Comparison of ENCODE assay signal across 8 mouse cellular contexts in the genomic region with DNA sequence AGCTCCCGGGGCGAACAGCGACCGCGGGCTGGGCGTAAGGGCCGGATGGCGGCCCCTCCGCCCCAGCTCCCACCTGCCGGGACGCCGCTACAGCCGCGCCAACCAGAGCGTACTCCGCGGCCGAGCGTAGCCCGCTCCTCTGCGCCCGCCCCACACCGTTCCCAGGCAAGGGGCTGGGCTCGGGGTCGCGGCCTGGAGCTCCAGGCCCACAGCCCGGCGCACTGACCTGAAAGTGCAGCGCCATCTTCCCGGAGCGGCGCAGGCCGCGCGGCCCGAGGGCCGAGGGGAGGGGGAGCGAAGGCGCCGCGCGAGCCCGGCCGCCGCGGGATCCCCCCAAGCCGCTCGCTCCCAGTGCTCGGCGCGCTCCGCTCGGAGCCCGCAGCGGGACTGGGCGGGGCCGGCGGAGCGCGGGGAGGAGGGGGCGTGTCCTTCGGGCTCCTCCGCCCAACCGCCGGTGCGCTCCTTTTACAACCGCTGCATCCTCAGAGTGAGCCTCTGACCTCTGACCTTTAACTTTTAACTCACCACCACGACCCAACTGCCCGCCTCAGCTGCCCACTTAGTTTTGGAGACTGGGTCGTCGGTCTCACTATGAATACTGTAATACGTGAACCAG. TPM values are rescaled to one million over a fixed set of nuclear protein-coding genes. Genes with fewer than 3 reads are reported as not detected.
DNase-seq lines count a peak whose midpoint lies in the region; ATAC-seq lines count a peak whose summit lies in the region.

A gene (minus strand): TSS at position 371 of the 616 bp plus-strand sequence.

- peak within 1 kb of the TSS; percentile 88 for H3K9ac ChIP-seq in forebrain, embryonic 15.5 days (replicated peaks)
- peak within 1 kb of the TSS; percentile 91 for H3K9ac ChIP-seq in hindbrain, embryonic 14.5 days

- no peaks in the 10 kb centered on the region for H3K9me3 ChIP-seq in forebrain, embryonic 15.5 days
- no peaks in the 10 kb centered on the region for H3K9me3 ChIP-seq in hindbrain, embryonic 14.5 days (ENCODE audit: control insufficient read depth, low read length)

- no peaks in the 10 kb centered on the region for H3K27me3 ChIP-seq in forebrain, embryonic 15.5 days
- H3K27me3 ChIP-seq in hindbrain, embryonic 14.5 days (ENCODE audit: control insufficient read depth, insufficient read depth, low read length), result no peaks in the 10 kb centered on the region

- H3K4me1 ChIP-seq in forebrain, embryonic 15.5 days, result 0 out of 2 replicates have a peak, but pooled peaks cover 3% of the 10 kb centered on the region
- H3K4me1 ChIP-seq in hindbrain, embryonic 14.5 days (replicated peaks; ENCODE audit: control insufficient read depth, insufficient read depth, low read length), result peaks cover 6% of the 10 kb centered on the region

- peak within 1 kb of the TSS; percentile 89 for H3K4me3 ChIP-seq in forebrain, embryonic 15.5 days
- peak within 1 kb of the TSS; percentile 93 for H3K4me3 ChIP-seq in hindbrain, embryonic 14.5 days (replicated peaks; ENCODE audit: low read length)

- DNase-seq in ZHBTc4 (ENCODE audit: low read depth, low spot score), result peak; percentile 93
- DNase-seq in cerebellum, adult 18-20 months, result peak; percentile 65 to 74
- DNase-seq in hindbrain, embryonic 14.5 days (ENCODE audit: low spot score), result peak; percentile 63
- peak; percentile 4 to 8 for DNase-seq in left cerebral cortex, adult 8-10 months (ENCODE audit: low spot score in 2 of 2)
- DNase-seq in lung, postnatal 4 days, result peak; percentile 60 to 67
- DNase-seq in right cerebral cortex, postnatal 10 days (ENCODE audit: low spot score in 2 of 2), result peak; percentile 57 to 60

- H3K36me3 ChIP-seq in forebrain, embryonic 15.5 days, result no peaks in the 10 kb centered on the region
- no peaks in the 10 kb centered on the region for H3K36me3 ChIP-seq in hindbrain, embryonic 14.5 days (replicated peaks; ENCODE audit: control insufficient read depth, insufficient read depth)

- 2% methylated on average over 72 of the region's 72 CpGs for WGBS in forebrain, embryonic 15.5 days
- WGBS in hindbrain, embryonic 14.5 days, result 2% methylated on average over 57 of the region's 72 CpGs

- peak within 1 kb of the TSS; percentile 64 for H3K4me2 ChIP-seq in forebrain, embryonic 15.5 days (replicated peaks)
- peak within 1 kb of the TSS; percentile 67 for H3K4me2 ChIP-seq in hindbrain, embryonic 14.5 days (replicated peaks)

- peak; percentile 93 for ATAC-seq in forebrain, embryonic 15.5 days (replicated peaks)
- peak; percentile 88 for ATAC-seq in hindbrain, embryonic 14.5 days (ENCODE audit: low FRiP score)
- ATAC-seq in activated CD4-positive, CD25-positive, alpha-beta regulatory T cell, adult 4 months, result no peak

- peak within 1 kb of the TSS; percentile 86 for H3K27ac ChIP-seq in forebrain, embryonic 15.5 days (replicated peaks)
- peak within 1 kb of the TSS; percentile 89 for H3K27ac ChIP-seq in hindbrain, embryonic 14.5 days

RNA-seq across cellular contexts. Expression of the gene that starts here (rescaled TPM):
- 7.3 and 9.5 TPM in 2 replicates for polyA plus RNA-seq in forebrain, embryonic 15.5 days (2015; fragmentation: Nextera tagmentation; extraction: Ambion mirVana)
- 10.6 and 11.0 TPM in 2 replicates for polyA plus RNA-seq in hindbrain, embryonic 14.5 days (2014; fragmentation: Nextera tagmentation; extraction: Ambion mirVana)
- total RNA-seq in left cerebral cortex, adult 8-10 months (2022), result 1 to 10 TPM; 7.0 to 9.7 (median 9.3) TPM
- polyA plus RNA-seq in activated CD4-positive, CD25-positive, alpha-beta regulatory T cell, adult 4 months (2017; shearing (Covaris generic)), result under 1 TPM in 1 of 2 experiments, not detected in 1; 0.11 TPM

Comparison
In these comparisons a context has a peak if more than half of its experiments do, and no peak if none do; other contexts are left out.
1. DNase-seq: peak in every context shown above with its lines; median percentile 93 in ZHBTc4; 70 in cerebellum, adult 18-20 months; 64 in lung, postnatal 4 days; 63 in hindbrain, embryonic 14.5 days; 58 in right cerebral cortex, postnatal 10 days; 6 in left cerebral cortex, adult 8-10 months.